Mouse (Mus musculus): Measurements from ENCODE around the gene Hip1.
"Not testable (repeated sequence)": the region's sequence is repeated elsewhere in the genome, so short reads cannot be mapped to it uniquely, and the experiment has no call there.

Hip1 gene

GRCm38 (mm10) chr5:135454256-135454655 is 90.7 kb downstream of the Hip1 start:
- DNase-seq (ENCODE audit: low read depth in 2 of 2, low spot score in 2 of 2), result no peak

- DNase-seq (ENCODE audit: low read depth in 2 of 2, low spot score in 2 of 2), result not testable (repeated sequence)
These were observed 93.4 kb downstream of the Hip1 start for GRCm38 (mm10) chr5:135451559-135451958.

GRCm38 (mm10) chr5:135451100-135451499 is 93.8 kb downstream of the Hip1 start:
- no peak for DNase-seq (ENCODE audit: low read depth in 2 of 2, low spot score in 2 of 2)

- no peak for DNase-seq (ENCODE audit: low read depth in 2 of 2, low spot score in 2 of 2)
These were observed 99.2 kb downstream of the Hip1 start for GRCm38 (mm10) chr5:135445755-135446154.

- no peak for DNase-seq (ENCODE audit: low read depth in 2 of 2, low spot score in 2 of 2)
These were observed 102.5 kb downstream of the Hip1 start for GRCm38 (mm10) chr5:135442430-135442829.

- DNase-seq (ENCODE audit: low read depth in 2 of 2, low spot score in 2 of 2), result no peak
These were observed 109.9 kb downstream of the Hip1 start for GRCm38 (mm10) chr5:135435039-135435438.

GRCm38 (mm10) chr5:135433861-135434260 is 111.1 kb downstream of the Hip1 start:
- no peak for DNase-seq (ENCODE audit: low read depth in 2 of 2, low spot score in 2 of 2)

- DNase-seq (ENCODE audit: low read depth in 2 of 2, low spot score in 2 of 2), result no peak
These were observed 113.8 kb downstream of the Hip1 start for GRCm38 (mm10) chr5:135431111-135431510.

- DNase-seq (ENCODE audit: low read depth in 2 of 2, low spot score in 2 of 2), result no peak
These were observed 116.1 kb downstream of the Hip1 start for GRCm38 (mm10) chr5:135428786-135429185.

GRCm38 (mm10) chr5:135410266-135410665 is 134.7 kb downstream of the Hip1 start:
- no peak for DNase-seq (ENCODE audit: low read depth in 2 of 2, low spot score in 2 of 2)

- no peak for DNase-seq (ENCODE audit: low read depth in 2 of 2, low spot score in 2 of 2)
These were observed 136.8 kb downstream of the Hip1 start for GRCm38 (mm10) chr5:135408114-135408513.

- DNase-seq (ENCODE audit: low read depth in 2 of 2, low spot score in 2 of 2), result no peak
These were observed 139.5 kb downstream of the Hip1 start for GRCm38 (mm10) chr5:135405437-135405836.

GRCm38 (mm10) chr5:135404623-135405022 is 140.3 kb downstream of the Hip1 start:
- DNase-seq (ENCODE audit: low read depth in 2 of 2, low spot score in 2 of 2), result no peak

GRCm38 (mm10) chr5:135400244-135400643 is 144.7 kb downstream of the Hip1 start:
- DNase-seq (ENCODE audit: low read depth in 2 of 2, low spot score in 2 of 2), result peak; percentile 51 to 71

- no peak for DNase-seq (ENCODE audit: low read depth in 2 of 2, low spot score in 2 of 2)
These were observed 145.5 kb downstream of the Hip1 start for GRCm38 (mm10) chr5:135399382-135399781.

GRCm38 (mm10) chr5:135395826-135396225 is 149.1 kb downstream of the Hip1 start:
- DNase-seq (ENCODE audit: low read depth in 2 of 2, low spot score in 2 of 2), result peak in 1 of 2 experiments; percentile 35

GRCm38 (mm10) chr5:135394004-135394823 is 150.7 kb downstream of the Hip1 start, which contains the start of gene Pom121:
Gene Pom121, minus strand, starts transcription at chr5:135394546.
- DNase-seq (ENCODE audit: low read depth in 2 of 2, low spot score in 2 of 2), result peak; percentile 73

- DNase-seq (ENCODE audit: low read depth in 2 of 2, low spot score in 2 of 2), result no peak
These were observed 161.1 kb downstream of the Hip1 start for GRCm38 (mm10) chr5:135383771-135384170.

- no peak for DNase-seq (ENCODE audit: low read depth in 2 of 2, low spot score in 2 of 2)
These were observed 162.2 kb downstream of the Hip1 start for GRCm38 (mm10) chr5:135382746-135383145.

- DNase-seq (ENCODE audit: low read depth in 2 of 2, low spot score in 2 of 2), result no peak
These were observed 163.5 kb downstream of the Hip1 start for GRCm38 (mm10) chr5:135381356-135381925.

GRCm38 (mm10) chr5:135380681-135381080 is 164.2 kb downstream of the Hip1 start:
- DNase-seq (ENCODE audit: low read depth in 2 of 2, low spot score in 2 of 2), result no peak

GRCm38 (mm10) chr5:135376341-135376740 is 168.6 kb downstream of the Hip1 start:
- no peak for DNase-seq (ENCODE audit: low read depth in 2 of 2, low spot score in 2 of 2)
